Mouse (Mus musculus) left cerebral cortex, postnatal 10 days (tissue): ENCODE data around the gene Rbks. TPM values are rescaled to one million over a fixed set of nuclear protein-coding genes. Genes with fewer than 3 reads are reported as not detected.

Source experiments
- DNase-seq, 2 experiments: peaks; one replicate each; pipeline ENCODE4 v3.0.0; 2021 to 2022; ENCODE audit warnings: low spot score in 2 of 2, mixed read lengths in 1 of 2; ENCODE audit errors: extremely low spot score in 1 of 2
- intact Hi-C: fragments of 180-260 bp; cut with DNase I; formaldehyde crosslinking; loops from one replicate; pipeline ENCODE4 v1.15.1; 2025
- total RNA-seq, 2 experiments: library from RNA; stranded (reverse); gene quantifications; 2 replicates each; pipeline ENCODE4 v1.2.3; 2021

Gene Rbks
- total RNA-seq, 2 experiments from 2014 or later = 2.1 to 2.5 TPM

- DNase-seq = no peak
- intact Hi-C loops = no loop called here
Measured at GRCm38 (mm10) chr5:31686040-31686439, 11.4 kb downstream of the Rbks start.

GRCm38 (mm10) chr5:31682305-31682704, 15.1 kb downstream of the Rbks start:
- DNase-seq = no peak
- intact Hi-C loops = no loop called here

DNA sequence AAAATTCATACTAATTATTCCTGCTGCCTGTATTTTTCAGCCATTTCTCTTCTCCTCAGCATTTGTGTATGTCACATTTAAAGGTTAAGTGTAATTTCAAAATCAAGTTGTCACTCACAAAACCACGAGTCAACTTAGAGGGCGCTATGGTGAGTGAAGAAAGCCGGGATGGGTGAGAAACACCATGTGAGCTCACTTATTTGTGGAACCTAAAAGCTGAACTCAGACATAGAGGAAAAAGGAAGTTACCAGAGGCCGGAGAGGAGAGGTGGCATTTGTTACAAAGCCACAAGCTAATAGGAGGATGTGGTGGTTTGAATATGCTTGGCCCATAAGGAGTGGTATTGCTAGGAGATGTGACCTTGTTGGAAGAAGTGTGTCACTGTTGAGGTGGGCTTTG, 17.2 kb downstream of the Rbks start:
- intact Hi-C loops = no loop called here
- no peak for DNase-seq

DNA sequence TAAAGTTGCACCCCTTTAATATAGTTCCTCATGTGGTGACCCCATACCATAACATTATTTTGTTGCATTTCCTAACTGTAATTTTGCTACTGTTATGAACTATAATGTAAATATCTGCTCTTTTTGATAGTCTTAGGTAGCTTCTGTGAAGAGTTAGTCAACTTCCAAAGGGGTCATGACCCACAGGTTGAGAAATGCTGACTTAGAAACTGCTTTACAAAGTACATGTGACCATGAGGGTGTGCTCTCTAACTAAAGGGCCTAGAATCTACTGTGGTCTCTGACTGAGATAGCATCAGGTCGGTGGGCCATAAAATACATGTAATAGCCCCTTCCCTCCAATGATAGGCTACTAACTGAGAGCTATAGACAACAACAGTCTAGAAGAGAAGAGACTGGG, 19.4 kb downstream of the Rbks start:
- no peak for DNase-seq
- intact Hi-C loops = no loop called here

DNA sequence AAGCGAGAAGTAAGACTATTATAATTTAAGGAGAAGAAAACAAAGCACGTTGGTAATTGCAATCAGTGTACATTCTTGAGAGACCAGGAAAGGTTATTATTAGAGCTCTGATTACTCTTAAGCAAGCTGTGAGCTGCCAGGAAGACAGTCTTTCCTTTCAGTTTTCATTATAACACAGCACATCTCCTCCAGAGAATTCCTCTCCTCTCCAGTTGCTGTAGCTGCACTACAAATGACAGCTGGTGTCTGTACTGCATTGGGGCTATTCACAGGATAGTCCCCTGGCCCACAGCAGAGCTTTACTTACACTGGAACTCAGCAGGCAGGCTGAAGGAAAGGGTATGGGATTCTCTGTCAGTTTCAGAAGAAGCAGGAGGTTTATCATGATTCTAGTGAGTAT, 24.0 kb downstream of the Rbks start:
- intact Hi-C loops = no loop called here
- no peak for DNase-seq

- intact Hi-C loops = no loop called here
- no peak for DNase-seq
Measured at GRCm38 (mm10) chr5:31671137-31671536, 26.3 kb downstream of the Rbks start.

DNA sequence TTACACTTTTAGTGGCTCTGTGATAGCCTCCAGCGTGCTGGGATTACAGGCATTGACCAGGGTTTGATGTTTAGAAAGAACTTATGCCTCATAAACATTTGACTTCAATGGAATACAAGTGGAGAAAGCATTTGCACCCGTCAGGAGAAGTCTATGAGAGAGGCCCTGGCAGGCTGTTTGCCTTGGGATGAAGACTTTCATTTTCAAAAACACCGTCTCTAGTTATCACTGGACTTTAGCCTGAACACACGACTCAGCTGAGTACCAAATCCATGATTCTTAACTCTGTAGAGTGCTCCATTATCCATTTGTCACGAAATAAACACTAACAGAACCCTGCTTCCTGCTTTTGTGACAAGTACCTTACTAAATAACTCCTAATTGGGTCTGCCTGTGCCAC, 27.4 kb downstream of the Rbks start:
- DNase-seq = no peak
- intact Hi-C loops = no loop called here

- no peak for DNase-seq
- intact Hi-C loops = no loop called here
Measured at GRCm38 (mm10) chr5:31668325-31668968, 29.0 kb downstream of the Rbks start.

DNA sequence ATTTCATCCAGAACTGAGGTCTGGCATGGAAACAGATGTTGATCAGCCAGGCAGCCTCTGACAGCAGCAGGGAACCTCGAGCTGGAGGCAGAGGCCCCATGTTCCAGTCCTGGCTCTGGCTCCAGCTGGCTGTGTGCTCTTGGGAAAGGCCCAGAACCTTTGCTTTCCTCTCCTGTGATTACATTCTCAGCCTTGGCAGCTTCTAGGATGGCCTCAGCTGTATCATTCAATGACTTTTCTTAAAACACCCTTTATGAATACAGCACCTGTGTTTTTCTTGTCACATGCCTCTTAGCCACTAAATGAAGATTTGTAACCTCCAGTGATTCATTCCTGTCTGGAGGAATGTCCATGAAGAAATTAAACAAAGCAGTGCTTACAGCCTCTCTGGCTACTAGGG, 31.3 kb downstream of the Rbks start:
- no peak for DNase-seq
- intact Hi-C loops = no loop called here

- intact Hi-C loops = no loop called here
- no peak for DNase-seq
Measured at GRCm38 (mm10) chr5:31655688-31656190, 41.7 kb downstream of the Rbks start.

DNA sequence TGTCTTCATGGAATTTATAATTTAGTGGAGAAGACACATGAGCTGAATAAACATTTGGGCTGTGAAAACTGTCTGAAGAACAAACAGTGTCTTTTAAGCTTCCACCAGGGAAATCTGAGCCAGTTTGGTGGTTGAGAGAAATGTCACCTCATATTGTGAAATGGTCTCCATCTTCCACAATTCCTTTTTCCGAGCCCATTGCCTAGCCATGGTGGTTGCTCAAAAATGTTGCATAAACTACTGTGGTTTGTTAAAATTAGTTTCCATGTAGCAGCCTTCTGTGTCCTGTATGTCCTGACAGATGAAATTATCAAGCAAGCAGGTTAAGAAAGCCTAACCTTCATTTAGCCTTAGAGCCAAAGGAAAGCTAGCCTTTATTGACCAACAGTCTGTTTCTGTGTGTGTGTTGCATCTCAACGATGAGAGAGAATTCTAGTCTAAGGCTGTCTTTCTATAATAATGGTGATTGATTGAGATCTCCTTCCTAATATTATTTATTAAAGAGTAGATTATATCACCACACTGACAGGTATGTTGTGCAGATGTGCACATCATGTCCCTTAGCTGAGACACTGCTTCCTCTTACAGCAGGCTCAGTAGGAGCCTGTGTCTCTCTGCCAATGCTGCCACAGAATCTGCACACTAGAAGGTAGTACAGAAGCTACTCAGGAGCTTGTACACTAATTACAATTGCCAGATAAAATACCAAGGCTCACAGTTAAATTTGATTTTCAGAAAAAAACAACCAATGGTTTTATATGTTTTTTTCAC, 46.7 kb downstream of the Rbks start:
- no peak for DNase-seq
- intact Hi-C loops = no loop called here

- intact Hi-C loops = no loop called here
Measured at GRCm38 (mm10) chr5:31647327-31647726, 50.1 kb downstream of the Rbks start.

DNA sequence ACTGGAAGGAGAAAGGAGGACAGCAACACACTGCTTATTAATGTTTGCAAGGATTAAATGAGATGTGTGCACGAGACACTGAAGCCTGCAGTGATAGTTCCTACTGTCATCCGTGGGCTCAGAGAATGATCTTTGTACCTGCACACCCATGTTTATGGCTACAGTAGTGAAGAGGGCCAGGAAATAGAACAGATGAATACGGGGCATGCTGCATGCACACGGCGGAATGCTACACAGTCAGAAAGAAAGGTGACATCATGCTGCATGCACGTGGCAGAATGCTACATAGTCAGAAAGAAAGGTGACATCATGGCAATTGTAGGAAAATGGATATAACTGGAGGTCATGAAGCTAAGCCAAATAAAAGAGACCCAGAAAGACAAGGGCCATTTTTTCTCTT, 50.9 kb downstream of the Rbks start:
- intact Hi-C loops = no loop called here
- no peak for DNase-seq

More at GRCm38 (mm10) chr5:31647327-31647726, 50.1 kb downstream of the Rbks start:
- DNase-seq = no peak

GRCm38 (mm10) chr5:31645798-31646197, 51.6 kb downstream of the Rbks start:
- intact Hi-C loops = no loop called here
- no peak for DNase-seq

- no peak for DNase-seq
- intact Hi-C loops = no loop called here
Measured at GRCm38 (mm10) chr5:31644847-31645246, 52.6 kb downstream of the Rbks start.

- no peak for DNase-seq
- intact Hi-C loops = no loop called here
Measured at GRCm38 (mm10) chr5:31644272-31644671, 53.2 kb downstream of the Rbks start.

DNA sequence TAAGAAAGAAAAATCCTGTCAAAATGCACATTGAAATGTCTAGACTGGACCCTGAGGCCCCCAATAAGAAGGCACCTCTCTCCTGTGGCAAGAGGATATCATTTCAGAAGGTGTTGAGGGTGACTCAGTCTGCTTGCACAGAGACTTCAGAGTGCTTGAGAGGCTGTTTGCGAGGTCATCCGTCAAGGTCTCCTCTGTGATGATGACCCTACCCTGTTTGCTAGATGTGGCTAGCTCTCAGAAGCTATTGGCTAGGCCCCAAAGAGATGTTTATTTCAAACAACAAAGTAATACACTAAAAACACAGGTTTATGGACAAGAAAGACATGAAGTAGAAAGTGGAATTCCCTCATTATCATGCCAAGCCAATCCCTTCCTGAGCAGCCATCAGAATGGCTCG, 55.1 kb downstream of the Rbks start:
- intact Hi-C loops = no loop called here
- DNase-seq = no peak

DNA sequence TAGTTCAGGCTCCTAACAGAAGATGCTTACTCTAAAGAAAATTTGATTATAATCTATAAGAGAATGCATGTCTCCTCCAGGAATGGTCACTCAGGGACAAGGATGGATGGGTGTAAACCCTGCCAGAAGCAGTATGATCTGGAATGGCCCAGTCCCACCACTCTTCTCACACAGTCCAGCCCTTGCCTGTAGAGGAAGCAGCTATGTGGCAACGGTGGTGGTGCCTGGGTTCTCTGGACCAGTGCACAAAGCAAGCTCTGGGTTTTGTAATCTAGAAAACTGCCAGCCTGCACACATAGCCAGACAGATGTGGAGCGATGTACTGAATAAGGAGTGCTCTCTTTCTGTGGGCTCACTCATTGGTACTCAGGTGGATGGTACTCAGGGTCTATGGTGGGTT, 56.9 kb downstream of the Rbks start:
- intact Hi-C loops = no loop called here
- no peak for DNase-seq

GRCm38 (mm10) chr5:31636636-31637253, 60.7 kb downstream of the Rbks start:
- DNase-seq = no peak
- intact Hi-C loops = no loop called here

- intact Hi-C loops = no loop called here
Measured at GRCm38 (mm10) chr5:31634679-31635078, 62.7 kb downstream of the Rbks start.

More at GRCm38 (mm10) chr5:31634679-31635078, 62.7 kb downstream of the Rbks start:
- no peak for DNase-seq
